Mouse (Mus musculus) midbrain, embryonic 10.5 days (tissue): Measurements from ENCODE around the gene Cep128. TPM values are rescaled to one million over a fixed set of nuclear protein-coding genes. Genes with fewer than 3 reads are reported as not detected.
"Not testable (repeated sequence)": the region's sequence is repeated elsewhere in the genome, so short reads cannot be mapped to it uniquely, and the experiment has no call there.

Experiments used
- DNase-seq: peaks from one replicate; pipeline ENCODE4 v3.0.0-alpha.2; 2017; ENCODE audit warnings: low spot score
- H3K27ac ChIP-seq: fragments of 300-500 bp; sonication (generic); replicated peaks from 2 replicates; pipeline ENCODE4 v1.5.1; 2016; ENCODE audit warnings: mild to moderate bottlenecking
- H3K27me3 ChIP-seq: fragments of 300-500 bp; sonication (generic); 2 replicates; pipeline ENCODE4 v1.6.1; 2016; ENCODE audit warnings: low read depth, mild to moderate bottlenecking; ENCODE audit not compliant: poor library complexity, severe bottlenecking
- H3K36me3 ChIP-seq: fragments of 300-500 bp; sonication (generic); 2 replicates; pipeline ENCODE4 v1.6.1; 2016; ENCODE audit warnings: mild to moderate bottlenecking, moderate library complexity
- H3K4me1 ChIP-seq: fragments of 300-500 bp; sonication (generic); 2 replicates; pipeline ENCODE4 v1.6.1; 2016
- H3K4me3 ChIP-seq: fragments of 300-500 bp; sonication (generic); 2 replicates; pipeline ENCODE4 v1.5.1; 2016; ENCODE audit warnings: mild to moderate bottlenecking, moderate library complexity
- H3K9me3 ChIP-seq: fragments of 300-500 bp; sonication (generic); replicated peaks from 2 replicates; pipeline ENCODE4 v1.6.1; 2016; ENCODE audit warnings: mild to moderate bottlenecking
- WGBS: fragments of 180-500 bp; shearing (Covaris S2); methylation state at CpG from one replicate; pipeline ENCODE4 v1.1.7; 2016; 5-methylcytosine and 5-hydroxymethylcytosine counted together
- polyA plus RNA-seq: library from polyadenylated mRNA; unstranded; fragments of >200 nt; fragmentation: Nextera tagmentation; extraction: Ambion mirVana; gene quantifications from 2 replicates; pipeline ENCODE4 v1.2.1, GENCODE M21; 2016

Cep128 gene
- polyA plus RNA-seq, 1 experiment from 2014 or later = 9.7 TPM

GRCm38 (mm10) chr12:91400232-91401048, 16.2 kb upstream of the Cep128 start:
- H3K36me3 ChIP-seq = no peaks in the 10 kb centered on the region
- H3K9me3 ChIP-seq = no peaks in the 10 kb centered on the region
- H3K27me3 ChIP-seq = peaks cover 32% of the 10 kb centered on the region
- H3K4me1 ChIP-seq = peaks cover 9% of the 10 kb centered on the region
- peak; percentile 85 for DNase-seq
- peak overlapping the region; percentile 65 for H3K4me3 ChIP-seq
- H3K27ac ChIP-seq = peak overlapping the region; percentile 52; the same call in 1 of the 2 replicates
- under 1% methylated on average over 38 of the region's 38 CpGs for WGBS

- Histone ChIP-seq H3K4me3 (peak overlapping the region; percentile 80), H3K27me3 (no peaks in the 10 kb centered on the region), H3K4me1 (peaks cover 13% of the 10 kb centered on the region), H3K36me3 (no peaks in the 10 kb centered on the region), H3K27ac (peak overlapping the region; percentile 81), H3K9me3 (no peaks in the 10 kb centered on the region)
- 9% methylated on average over 22 of the region's 22 CpGs for WGBS
- DNase-seq = no peak
These were observed 519 bp downstream of the Cep128 start for GRCm38 (mm10) chr12:91383516-91384264.

- H3K4me1 ChIP-seq = no peaks in the 10 kb centered on the region
- H3K4me3 ChIP-seq = no peak overlapping the region
- peaks cover 18% of the 10 kb centered on the region for H3K36me3 ChIP-seq
- no peak for DNase-seq
- H3K9me3 ChIP-seq = peaks cover 7% of the 10 kb centered on the region
- H3K27ac ChIP-seq = no peak overlapping the region
- H3K27me3 ChIP-seq = no peaks in the 10 kb centered on the region
- WGBS = 97% methylated on average over 3 of the region's 3 CpGs
These were observed 15.0 kb downstream of the Cep128 start for GRCm38 (mm10) chr12:91369173-91369572.

GRCm38 (mm10) chr12:91353783-91354182, 30.4 kb downstream of the Cep128 start:
- WGBS = 86% methylated on average over 8 of the region's 8 CpGs
- Histone ChIP-seq H3K4me3 (no peak overlapping the region), H3K36me3 (peaks cover 5% of the 10 kb centered on the region; the same call in 1 of the 2 replicates), H3K4me1 (no peaks in the 10 kb centered on the region), H3K27ac (no peak overlapping the region), H3K27me3 (no peaks in the 10 kb centered on the region), H3K9me3 (no peaks in the 10 kb centered on the region)
- DNase-seq = no peak

GRCm38 (mm10) chr12:91338656-91339055, 45.6 kb downstream of the Cep128 start:
- H3K27ac ChIP-seq, H3K9me3 ChIP-seq, H3K4me3 ChIP-seq, H3K27me3 ChIP-seq, DNase-seq: not testable (repeated sequence)
- Histone ChIP-seq H3K4me1 (peaks cover 12% of the 10 kb centered on the region), H3K36me3 (peaks cover 10% of the 10 kb centered on the region)
- WGBS = 98% methylated on average over 13 of the region's 13 CpGs

GRCm38 (mm10) chr12:91327527-91327926, 56.7 kb downstream of the Cep128 start:
- Histone ChIP-seq H3K9me3 (no peaks in the 10 kb centered on the region), H3K36me3 (0 out of 2 replicates have a peak, but pooled peaks cover 5% of the 10 kb centered on the region), H3K27ac (no peak overlapping the region), H3K4me3 (no peak overlapping the region), H3K27me3 (no peaks in the 10 kb centered on the region), H3K4me1 (no peaks in the 10 kb centered on the region)
- no peak for DNase-seq
- WGBS = 79% methylated on average over 4 of the region's 4 CpGs

GRCm38 (mm10) chr12:91326104-91326503, 58.1 kb downstream of the Cep128 start:
- WGBS = 58% methylated on average over 6 of the region's 6 CpGs
- no peak overlapping the region for H3K27ac ChIP-seq
- H3K9me3 ChIP-seq = no peaks in the 10 kb centered on the region
- 0 out of 2 replicates have a peak, but pooled peaks cover 3% of the 10 kb centered on the region for H3K36me3 ChIP-seq
- H3K27me3 ChIP-seq = no peaks in the 10 kb centered on the region
- no peak overlapping the region for H3K4me3 ChIP-seq
- DNase-seq = peak; percentile 15
- H3K4me1 ChIP-seq = no peaks in the 10 kb centered on the region

GRCm38 (mm10) chr12:91315026-91315425, 69.2 kb downstream of the Cep128 start:
- H3K36me3 ChIP-seq = no peaks in the 10 kb centered on the region
- H3K27ac ChIP-seq = no peak overlapping the region
- H3K27me3 ChIP-seq = no peaks in the 10 kb centered on the region
- no peaks in the 10 kb centered on the region for H3K9me3 ChIP-seq
- H3K4me1 ChIP-seq = no peaks in the 10 kb centered on the region
- WGBS = 93% methylated on average over 7 of the region's 7 CpGs
- DNase-seq = no peak
- no peak overlapping the region for H3K4me3 ChIP-seq

- Histone ChIP-seq H3K4me1 (no peaks in the 10 kb centered on the region), H3K36me3 (no peaks in the 10 kb centered on the region), H3K4me3 (no peak overlapping the region), H3K27ac (no peak overlapping the region), H3K27me3 (no peaks in the 10 kb centered on the region), H3K9me3 (no peaks in the 10 kb centered on the region)
- no peak for DNase-seq
- WGBS = 59% methylated on average over 10 of the region's 10 CpGs
These were observed 70.1 kb downstream of the Cep128 start for GRCm38 (mm10) chr12:91313974-91314587.

GRCm38 (mm10) chr12:91312591-91312990, 71.6 kb downstream of the Cep128 start:
- DNase-seq = no peak
- WGBS = 93% methylated on average over 4 of the region's 4 CpGs
- H3K9me3 ChIP-seq = no peaks in the 10 kb centered on the region

GRCm38 (mm10) chr12:91307733-91308132, 76.5 kb downstream of the Cep128 start:
- Histone ChIP-seq H3K27me3 (no peaks in the 10 kb centered on the region), H3K27ac (no peak overlapping the region), H3K36me3 (no peaks in the 10 kb centered on the region), H3K4me3 (no peak overlapping the region), H3K4me1 (no peaks in the 10 kb centered on the region), H3K9me3 (no peaks in the 10 kb centered on the region)
- no peak for DNase-seq
- 91% methylated on average over 3 of the region's 3 CpGs for WGBS

More at GRCm38 (mm10) chr12:91312591-91312990, 71.6 kb downstream of the Cep128 start:
- Histone ChIP-seq H3K27ac (no peak overlapping the region), H3K4me1 (no peaks in the 10 kb centered on the region), H3K27me3 (no peaks in the 10 kb centered on the region), H3K36me3 (no peaks in the 10 kb centered on the region), H3K4me3 (no peak overlapping the region)

- no peaks in the 10 kb centered on the region for H3K27me3 ChIP-seq
- H3K4me1 ChIP-seq = no peaks in the 10 kb centered on the region
- no peaks in the 10 kb centered on the region for H3K9me3 ChIP-seq
- H3K4me3 ChIP-seq = no peak overlapping the region
- no peak for DNase-seq
- H3K27ac ChIP-seq = no peak overlapping the region
- whole genome bisulfite sequencing = 91% methylated on average over 7 of the region's 7 CpGs
- H3K36me3 ChIP-seq = no peaks in the 10 kb centered on the region
These were observed 78.4 kb downstream of the Cep128 start for GRCm38 (mm10) chr12:91305769-91306168.
